Mouse (Mus musculus): Measurements from ENCODE around the gene Auts2.

GRCm38 (mm10) chr5:132274098-132274898 lies 268.8 kb downstream of the Auts2 start:
- TF ChIP-seq EP300 (IDR thresholded peaks at IDR 0.05): no peak
- TF ChIP-seq CTCF (IDR thresholded peaks at IDR 0.05): no peak

Measured in lung, postnatal 0 days (tissue).